Comparison of ENCODE assay signal across 18 mouse cellular contexts in genomic region chr16:31444521-31444920, GRCm38 (mm10). TPM values are rescaled to one million over a fixed set of nuclear protein-coding genes. Genes with fewer than 3 reads are reported as not detected.
A peak's percentile ranks its signal among the peaks of the same experiment; 100 is the strongest.
DNase-seq lines count a peak whose midpoint lies in the region; ATAC-seq and TF ChIP-seq lines count a peak whose summit lies in the region.
"Had no signal": no experiment of that assay in that cellular context is flagged by ENCODE, and none has a peak within 500 bp of the region (broad histone marks: within the 10 kb centered on the region; RNA-seq: fewer than 3 reads in every experiment).

No protein-coding gene starts in this region.

- no peaks in the 10 kb centered on the region for H3K4me1 ChIP-seq in kidney, postnatal 0 days (replicated peaks; ENCODE audit: insufficient read depth, low read length)
- no peaks in the 10 kb centered on the region for H3K4me1 ChIP-seq in small intestine, adult 2 months (ENCODE audit: control insufficient read depth, insufficient read depth, insufficient read length, low read length)
- H3K4me1 ChIP-seq in stomach, postnatal 0 days (replicated peaks; ENCODE audit: control insufficient read depth, insufficient read depth) = no peaks in the 10 kb centered on the region; the same call in 1 of the 2 replicates
- H3K4me1 ChIP-seq in forebrain, embryonic 15.5 days = no peaks in the 10 kb centered on the region
- H3K4me1 ChIP-seq: embryonic facial prominence, embryonic 12.5 days; heart, embryonic 12.5 days; hindbrain, embryonic 15.5 days had no signal

- TF ChIP-seq CTCF in kidney, postnatal 0 days (IDR thresholded peaks at IDR 0.05; ENCODE audit: low read depth) = no peak
- no peak for TF ChIP-seq CTCF in small intestine, adult 2 months (IDR thresholded peaks at IDR 0.05; ENCODE audit: extremely low read depth, insufficient read length, insufficient replicate concordance, low read depth, low read length)
- no peak for TF ChIP-seq CTCF in stomach, postnatal 0 days (IDR thresholded peaks at IDR 0.05; ENCODE audit: low read depth)

- H3K9ac ChIP-seq in kidney, postnatal 0 days (ENCODE audit: low read depth, low read length) = no peak overlapping the region
- H3K9ac ChIP-seq in stomach, postnatal 0 days (ENCODE audit: low read length) = no peak overlapping the region
- H3K9ac ChIP-seq in forebrain, embryonic 15.5 days (replicated peaks) = no peak overlapping the region
- H3K9ac ChIP-seq: embryonic facial prominence, embryonic 12.5 days; heart, embryonic 12.5 days; hindbrain, embryonic 15.5 days had no signal

- H3K27me3 ChIP-seq in kidney, postnatal 0 days (ENCODE audit: insufficient read depth, low read length) = no peaks in the 10 kb centered on the region
- no peaks in the 10 kb centered on the region for H3K27me3 ChIP-seq in small intestine, adult 2 months (ENCODE audit: control insufficient read depth, insufficient read depth, low read length)
- no peaks in the 10 kb centered on the region for H3K27me3 ChIP-seq in stomach, postnatal 0 days (ENCODE audit: control insufficient read depth, insufficient read depth, low read length)
- H3K27me3 ChIP-seq in forebrain, embryonic 15.5 days = no peaks in the 10 kb centered on the region
- H3K27me3 ChIP-seq: CH12.LX; embryonic facial prominence, embryonic 12.5 days; heart, embryonic 12.5 days; hindbrain, embryonic 15.5 days had no signal

- DNase-seq in kidney, postnatal 0 days (ENCODE audit: low spot score) = peak; percentile 24
- DNase-seq in kidney, adult 9 months = no peak
- peak; percentile 39 for DNase-seq in 3T3-L1 (ENCODE audit: low read depth, low spot score)
- DNase-seq in stomach, postnatal 0 days (ENCODE audit: low spot score) = no peak
- no peak for DNase-seq in right cerebral cortex, postnatal 10 days (ENCODE audit: low spot score in 2 of 2)
- DNase-seq: adrenal gland, adult 8-10 months; adrenal gland, postnatal 36 days; cerebellum, adult 2 months; cerebellum, postnatal 25 days; gastrocnemius, postnatal 25 days; heart, postnatal 36 days had no signal

- H3K4me2 ChIP-seq in kidney, postnatal 0 days (ENCODE audit: low read length) = no peak overlapping the region
- no peak overlapping the region for H3K4me2 ChIP-seq in stomach, postnatal 0 days (replicated peaks; ENCODE audit: low read depth)
- no peak overlapping the region for H3K4me2 ChIP-seq in forebrain, embryonic 15.5 days (replicated peaks)
- H3K4me2 ChIP-seq: embryonic facial prominence, embryonic 12.5 days; heart, embryonic 12.5 days; hindbrain, embryonic 15.5 days had no signal

- H3K9me3 ChIP-seq in kidney, postnatal 0 days (replicated peaks; ENCODE audit: low read length) = no peaks in the 10 kb centered on the region
- no peaks in the 10 kb centered on the region for H3K9me3 ChIP-seq in stomach, postnatal 0 days (ENCODE audit: control insufficient read depth, low read length)
- H3K9me3 ChIP-seq in forebrain, embryonic 15.5 days = no peaks in the 10 kb centered on the region
- H3K9me3 ChIP-seq: heart, embryonic 12.5 days; hindbrain, embryonic 15.5 days had no signal

- ATAC-seq in kidney, postnatal 0 days (replicated peaks; ENCODE audit: low FRiP score, low read depth) = no peak
- ATAC-seq in stomach, postnatal 0 days (ENCODE audit: low FRiP score, low TSS enrichment) = no peak; the same call in 1 of the 2 replicates
- ATAC-seq in forebrain, embryonic 15.5 days (replicated peaks) = no peak
- ATAC-seq: forebrain, embryonic 16.5 days had no signal

- no peak for TF ChIP-seq POLR2A in small intestine, adult 2 months (IDR thresholded peaks at IDR 0.05; ENCODE audit: low read depth, low read length)

- no peak overlapping the region for H3K27ac ChIP-seq in kidney, postnatal 0 days
- H3K27ac ChIP-seq in small intestine, adult 2 months (ENCODE audit: insufficient read depth, low read depth, low read length) = peak overlapping the region; percentile 14; the same call in 1 of the 2 replicates
- H3K27ac ChIP-seq in stomach, postnatal 0 days (replicated peaks) = peak overlapping the region; percentile 63; the same call in 1 of the 2 replicates
- H3K27ac ChIP-seq in forebrain, embryonic 15.5 days (replicated peaks) = no peak overlapping the region
- H3K27ac ChIP-seq: embryonic facial prominence, embryonic 12.5 days; hindbrain, embryonic 15.5 days had no signal

- no peak for TF ChIP-seq EP300 in stomach, postnatal 0 days (optimal IDR thresholded peaks at IDR 0.05)

- no peaks in the 10 kb centered on the region for H3K36me3 ChIP-seq in kidney, postnatal 0 days (ENCODE audit: insufficient read depth, low read length)
- H3K36me3 ChIP-seq in small intestine, adult 2 months (ENCODE audit: control insufficient read depth, insufficient read depth, low read length) = peaks cover 17% of the 10 kb centered on the region
- no peaks in the 10 kb centered on the region for H3K36me3 ChIP-seq in stomach, postnatal 0 days (ENCODE audit: control insufficient read depth, insufficient read depth, low read length)
- peaks cover 39% of the 10 kb centered on the region for H3K36me3 ChIP-seq in forebrain, embryonic 15.5 days
- H3K36me3 ChIP-seq: embryonic facial prominence, embryonic 12.5 days; heart, embryonic 12.5 days had no signal

- H3K4me3 ChIP-seq in kidney, postnatal 0 days (replicated peaks; ENCODE audit: low read depth, low read length) = no peak overlapping the region
- H3K4me3 ChIP-seq in small intestine, adult 2 months (ENCODE audit: low read depth, low read length) = no peak overlapping the region
- no peak overlapping the region for H3K4me3 ChIP-seq in stomach, postnatal 0 days (ENCODE audit: low read depth, low read length)
- H3K4me3 ChIP-seq in forebrain, embryonic 15.5 days = no peak overlapping the region
- H3K4me3 ChIP-seq: embryonic facial prominence, embryonic 12.5 days; heart, embryonic 12.5 days; hindbrain, embryonic 15.5 days had no signal

- WGBS in kidney, postnatal 0 days = 77% methylated on average over 6 of the region's 6 CpGs
- WGBS in small intestine, adult 2 months = 79% methylated on average over 6 of the region's 6 CpGs
- 46% methylated on average over 6 of the region's 6 CpGs for WGBS in stomach, postnatal 0 days
- 93% methylated on average over 6 of the region's 6 CpGs for WGBS in forebrain, embryonic 15.5 days

RNA-seq across cellular contexts. Expression of gene Bdh1, which starts 22.4 kb away (rescaled TPM):
- 79.7 and 88.8 TPM in 2 replicates for polyA plus RNA-seq in kidney, postnatal 0 days (2015; fragmentation: Nextera tagmentation; extraction: Ambion mirVana)
- 51.0 and 83.3 TPM in 2 replicates for polyA plus RNA-seq in small intestine, adult 2 months (2012; rRNA removed)
- 115 and 125 TPM in 2 replicates for polyA plus RNA-seq in stomach, postnatal 0 days (2015; fragmentation: Nextera tagmentation; extraction: Ambion mirVana)
- polyA plus RNA-seq in forebrain, embryonic 15.5 days (2015; fragmentation: Nextera tagmentation; extraction: Ambion mirVana) = 132 and 144 TPM in 2 replicates

Comparison
In these comparisons a context has a peak if more than half of its experiments do, and no peak if none do; other contexts are left out.
1. DNase-seq: peak in kidney, postnatal 0 days (single experiment) and 3T3-L1 (single experiment); none in kidney, adult 9 months (single experiment), stomach, postnatal 0 days (single experiment) and right cerebral cortex, postnatal 10 days (0 of 2).
2. H3K27ac ChIP-seq: peak in small intestine, adult 2 months (single experiment) and stomach, postnatal 0 days (single experiment); none in kidney, postnatal 0 days (single experiment) and forebrain, embryonic 15.5 days (single experiment).